Mouse (Mus musculus) embryonic facial prominence, embryonic 13.5 days (tissue): Measurements from ENCODE around the gene Srms. TPM values are rescaled to one million over a fixed set of nuclear protein-coding genes. Genes with fewer than 3 reads are reported as not detected.
A peak's percentile ranks its signal among the peaks of the same experiment; 100 is the strongest.

Experiments used
- ATAC-seq: fragments of 200-750 bp; cut with Nextera tagmentation; 2 replicates; pipeline ENCODE4 v1.8.0; 2017; ENCODE audit warnings: low read depth; ENCODE audit not compliant: insufficient number of reproducible peaks, insufficient read depth, low FRiP score, low TSS enrichment
- H3K27ac ChIP-seq: fragments of 300-500 bp; sonication (generic); 2 replicates; pipeline ENCODE4 v1.5.1; 2015; ENCODE audit warnings: moderate library complexity, mild to moderate bottlenecking, inconsistent platforms
- H3K27me3 ChIP-seq: fragments of 300-500 bp; sonication (generic); 2 replicates; pipeline ENCODE4 v1.6.1; 2015; ENCODE audit warnings: mild to moderate bottlenecking, inconsistent platforms
- H3K36me3 ChIP-seq: fragments of 300-500 bp; sonication (generic); 2 replicates; pipeline ENCODE4 v1.6.1; 2015; ENCODE audit warnings: mild to moderate bottlenecking, inconsistent platforms
- H3K4me1 ChIP-seq: fragments of 300-500 bp; sonication (generic); 2 replicates; pipeline ENCODE4 v1.6.1; 2015; ENCODE audit warnings: inconsistent platforms
- H3K4me2 ChIP-seq: fragments of 300-500 bp; sonication (generic); 2 replicates; pipeline ENCODE4 v1.6.1; 2015; ENCODE audit warnings: moderate library complexity, mild to moderate bottlenecking, inconsistent platforms
- H3K4me3 ChIP-seq: fragments of 300-500 bp; sonication (generic); 2 replicates; pipeline ENCODE4 v1.5.1; 2015; ENCODE audit warnings: mild to moderate bottlenecking, inconsistent platforms
- H3K9ac ChIP-seq: fragments of 300-500 bp; sonication (generic); 2 replicates; pipeline ENCODE4 v1.6.1; 2015; ENCODE audit warnings: mild to moderate bottlenecking, inconsistent platforms
- H3K9me3 ChIP-seq: fragments of 300-500 bp; sonication (generic); 2 replicates; pipeline ENCODE4 v1.6.1; 2016; ENCODE audit warnings: inconsistent platforms
- WGBS: fragments of 180-500 bp; shearing (Covaris S2); methylation state at CpG from one replicate; pipeline ENCODE4 v1.1.7; 2015; ENCODE audit warnings: mixed read lengths; 5-methylcytosine and 5-hydroxymethylcytosine counted together
- polyA plus RNA-seq: library from polyadenylated mRNA; unstranded; fragments of >200 nt; fragmentation: Nextera tagmentation; extraction: Ambion mirVana; gene quantifications from 2 replicates; pipeline ENCODE4 v1.2.1, GENCODE M21; 2015

Srms gene
- polyA plus RNA-seq, 1 experiment from 2014 or later: not detected

DNA sequence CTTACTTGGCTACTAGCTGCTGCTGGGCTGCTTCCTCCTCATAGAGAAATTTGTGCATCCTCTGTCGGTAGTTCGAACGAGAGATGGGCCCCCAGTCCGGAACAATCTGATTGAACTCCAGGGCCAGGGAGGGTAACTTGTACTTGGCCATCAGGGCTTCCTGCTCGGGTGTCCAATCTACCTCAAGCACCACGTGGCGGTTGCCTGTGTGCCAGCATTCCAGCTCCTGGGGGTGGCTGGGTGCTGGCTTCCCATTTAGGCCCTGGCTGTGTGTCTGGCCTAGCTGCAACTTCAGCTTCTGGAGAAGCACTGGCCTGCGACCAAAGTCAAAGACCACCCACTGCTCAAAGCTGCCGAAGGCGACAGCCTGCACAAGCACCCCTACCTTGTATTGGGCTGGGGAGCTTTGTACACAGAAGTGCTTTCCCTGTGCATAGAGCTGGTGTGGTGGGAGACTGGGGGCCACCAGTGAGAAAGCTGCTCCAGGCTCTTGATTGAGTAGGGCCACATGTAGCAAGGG is 25.2 kb upstream of the Srms start:
- WGBS: 80% methylated on average over 10 of the region's 10 CpGs
- H3K27ac ChIP-seq: no peak overlapping the region
- H3K9ac ChIP-seq: no peak overlapping the region
- no peak overlapping the region for H3K4me2 ChIP-seq
- no peak for ATAC-seq
- peaks cover 7% of the 10 kb centered on the region for H3K4me1 ChIP-seq
- H3K9me3 ChIP-seq: no peaks in the 10 kb centered on the region
- no peak overlapping the region for H3K4me3 ChIP-seq
- no peaks in the 10 kb centered on the region for H3K36me3 ChIP-seq
- no peaks in the 10 kb centered on the region for H3K27me3 ChIP-seq

DNA sequence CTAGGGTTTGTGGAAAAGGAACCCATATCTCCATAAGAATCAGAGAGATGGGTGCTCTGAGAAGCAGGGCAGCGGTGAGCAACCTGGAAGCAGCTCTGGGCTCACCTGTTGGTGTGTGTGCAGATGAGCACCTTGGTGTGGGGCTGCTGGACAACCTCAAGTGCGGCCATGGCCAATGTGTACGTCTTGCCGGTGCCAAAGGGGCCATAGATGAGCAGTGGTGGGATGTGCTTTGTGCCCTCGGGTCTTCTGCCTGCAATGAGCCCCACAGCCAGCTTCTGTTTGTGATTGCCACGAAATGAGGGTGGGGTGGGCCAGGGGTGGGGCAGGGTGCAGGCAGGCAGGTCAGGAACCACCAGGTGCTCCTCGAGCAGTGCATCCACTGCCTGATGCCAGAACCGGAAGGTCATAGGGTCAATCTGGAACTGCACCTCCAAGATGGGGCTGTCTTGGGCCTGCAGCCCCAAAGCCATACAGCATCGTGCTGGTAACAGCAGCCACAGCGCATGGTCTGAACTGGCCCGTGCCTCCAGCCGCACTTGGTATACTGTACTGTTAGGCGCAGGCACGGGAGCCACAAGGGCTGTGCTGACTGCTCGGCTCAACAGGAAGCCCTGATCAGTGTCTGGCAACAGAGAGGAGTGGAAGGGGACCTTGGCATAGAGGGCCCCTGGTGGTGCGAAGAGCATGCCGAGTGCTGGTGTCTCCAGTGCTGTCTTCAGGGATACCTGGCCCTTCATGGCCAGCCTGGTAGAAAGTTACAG is 24.4 kb upstream of the Srms start:
- Histone ChIP-seq H3K9ac (no peak overlapping the region), H3K9me3 (no peaks in the 10 kb centered on the region), H3K4me1 (peaks cover 7% of the 10 kb centered on the region), H3K36me3 (no peaks in the 10 kb centered on the region), H3K27me3 (no peaks in the 10 kb centered on the region), H3K27ac (no peak overlapping the region), H3K4me3 (no peak overlapping the region), H3K4me2 (no peak overlapping the region)
- ATAC-seq: no peak
- WGBS: 90% methylated on average over 17 of the region's 17 CpGs

DNA sequence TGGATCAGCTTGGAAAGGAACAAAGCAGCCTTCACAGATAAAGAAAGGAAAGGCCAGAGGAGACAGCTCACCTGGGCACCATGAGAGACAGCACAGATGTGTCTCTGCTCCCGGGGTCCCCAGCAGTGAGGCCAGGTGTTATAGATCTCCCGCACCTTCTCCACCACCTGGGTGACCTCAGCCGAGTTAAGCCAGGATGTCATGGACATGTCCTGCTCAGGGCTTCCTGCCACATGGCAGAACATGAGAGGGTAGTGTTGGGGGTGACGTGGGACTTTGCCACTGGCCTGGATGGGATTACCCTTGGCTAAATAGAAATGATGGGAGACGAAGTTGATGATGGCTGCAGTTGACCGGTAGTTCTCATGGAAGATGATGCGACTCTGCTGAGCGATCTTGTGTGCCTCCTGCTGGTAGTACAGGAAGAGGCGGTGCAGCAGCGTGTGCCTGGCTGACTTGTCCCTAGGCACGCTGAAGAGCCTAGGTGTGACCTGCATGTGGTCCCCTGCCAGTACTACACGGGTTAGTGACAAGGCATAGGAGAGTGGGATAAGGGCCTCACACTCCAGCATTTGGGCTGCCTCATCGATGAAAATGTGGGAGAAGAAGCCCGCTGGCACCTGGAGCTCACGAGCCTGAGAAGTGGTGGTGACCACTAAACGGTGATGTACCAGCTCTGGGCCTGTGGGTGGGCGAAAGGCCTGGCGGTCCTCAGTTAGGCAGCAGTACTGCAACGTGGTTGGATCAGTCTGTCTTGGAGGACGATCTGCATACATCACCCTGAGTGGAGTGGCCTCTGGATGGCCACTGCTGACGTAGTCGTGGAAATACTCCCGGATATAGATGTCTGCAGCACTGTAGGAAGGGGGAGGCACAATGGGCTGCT is 22.9 kb upstream of the Srms start:
- H3K4me3 ChIP-seq: no peak overlapping the region
- no peak; the same call in 1 of the 2 replicates for ATAC-seq
- no peak overlapping the region for H3K27ac ChIP-seq
- H3K9me3 ChIP-seq: no peaks in the 10 kb centered on the region
- 85% methylated on average over 23 of the region's 23 CpGs for WGBS
- no peaks in the 10 kb centered on the region for H3K4me1 ChIP-seq
- no peaks in the 10 kb centered on the region for H3K27me3 ChIP-seq
- no peak overlapping the region for H3K9ac ChIP-seq
- H3K4me2 ChIP-seq: no peak overlapping the region
- H3K36me3 ChIP-seq: no peaks in the 10 kb centered on the region

DNA sequence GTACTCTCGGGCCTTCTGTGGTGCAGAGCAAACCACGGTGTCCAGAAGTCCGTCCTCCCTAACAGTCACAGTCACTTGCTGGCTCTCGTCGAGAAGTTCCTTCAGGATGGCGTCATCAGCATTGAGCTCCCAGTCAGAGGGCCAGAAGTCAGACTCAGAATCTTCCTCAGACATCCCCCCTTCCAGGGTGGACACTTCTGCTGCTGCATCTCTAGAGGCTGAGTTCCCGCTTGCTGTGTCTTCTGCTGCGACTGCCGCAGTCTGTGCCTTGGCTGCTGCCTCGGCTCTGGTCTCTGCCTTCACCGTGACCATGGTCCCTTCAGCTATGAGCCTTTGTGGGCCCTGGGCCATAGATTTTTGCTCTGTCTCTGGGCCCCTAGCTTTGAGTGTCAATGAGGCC is 21.7 kb upstream of the Srms start:
- H3K36me3 ChIP-seq: no peaks in the 10 kb centered on the region
- 93% methylated on average over 11 of the region's 11 CpGs for WGBS
- ATAC-seq: no peak
- H3K27me3 ChIP-seq: no peaks in the 10 kb centered on the region
- H3K9me3 ChIP-seq: no peaks in the 10 kb centered on the region
- H3K4me2 ChIP-seq: no peak overlapping the region
- no peak overlapping the region for H3K27ac ChIP-seq
- no peak overlapping the region for H3K9ac ChIP-seq
- H3K4me1 ChIP-seq: no peaks in the 10 kb centered on the region
- no peak overlapping the region for H3K4me3 ChIP-seq

DNA sequence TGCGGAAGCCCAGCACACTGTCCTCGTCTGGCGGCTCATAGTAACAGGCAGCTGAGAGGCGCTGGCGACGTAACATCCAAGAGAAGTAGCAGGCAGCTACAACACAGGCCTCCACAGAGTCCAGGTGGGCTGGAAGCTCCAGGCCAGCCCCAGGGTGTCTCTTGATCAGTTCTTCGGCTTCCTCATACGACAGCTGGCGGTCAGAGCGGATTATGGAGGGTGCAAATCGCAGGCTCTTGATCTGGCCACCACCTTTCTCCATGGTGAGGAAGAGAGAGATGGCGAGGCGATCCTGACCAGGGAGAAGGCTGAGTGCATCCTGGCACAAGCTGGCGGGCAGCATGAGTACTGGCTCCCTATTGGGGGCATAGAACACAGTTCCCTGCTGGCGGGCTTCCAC is 20.5 kb upstream of the Srms start:
- no peak overlapping the region for H3K27ac ChIP-seq
- 89% methylated on average over 15 of the region's 15 CpGs for WGBS

DNA sequence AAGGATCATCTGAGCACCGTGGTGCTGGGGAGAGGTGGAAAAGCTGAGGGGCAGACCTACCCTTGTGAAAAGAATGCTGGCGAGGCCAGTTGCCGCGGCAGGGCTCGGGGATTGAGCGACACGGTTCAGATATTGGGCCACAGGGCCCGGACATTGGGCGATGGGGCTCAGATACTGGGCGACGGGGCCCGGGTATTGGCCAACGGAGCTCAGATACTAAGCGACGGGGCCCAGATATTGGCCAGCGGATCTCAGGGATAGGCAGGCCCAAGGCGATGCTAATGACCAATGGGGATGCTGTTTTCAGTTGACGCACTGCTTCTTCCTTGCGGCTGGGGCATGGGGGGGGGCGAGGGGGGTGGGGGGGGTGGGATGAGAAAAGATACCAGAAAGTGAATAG is 18.2 kb upstream of the Srms start:
- 0 out of 2 replicates have a peak, but pooled peaks cover 7% of the 10 kb centered on the region for H3K4me1 ChIP-seq
- ATAC-seq: no peak

More for the DNA sequence above, 20.5 kb upstream of the Srms start:
- no peak overlapping the region for H3K4me2 ChIP-seq
- no peaks in the 10 kb centered on the region for H3K9me3 ChIP-seq
- ATAC-seq: no peak
- no peak overlapping the region for H3K9ac ChIP-seq
- H3K27me3 ChIP-seq: no peaks in the 10 kb centered on the region
- no peaks in the 10 kb centered on the region for H3K4me1 ChIP-seq
- no peaks in the 10 kb centered on the region; the same call in 1 of the 2 replicates for H3K36me3 ChIP-seq
- no peak overlapping the region for H3K4me3 ChIP-seq

DNA sequence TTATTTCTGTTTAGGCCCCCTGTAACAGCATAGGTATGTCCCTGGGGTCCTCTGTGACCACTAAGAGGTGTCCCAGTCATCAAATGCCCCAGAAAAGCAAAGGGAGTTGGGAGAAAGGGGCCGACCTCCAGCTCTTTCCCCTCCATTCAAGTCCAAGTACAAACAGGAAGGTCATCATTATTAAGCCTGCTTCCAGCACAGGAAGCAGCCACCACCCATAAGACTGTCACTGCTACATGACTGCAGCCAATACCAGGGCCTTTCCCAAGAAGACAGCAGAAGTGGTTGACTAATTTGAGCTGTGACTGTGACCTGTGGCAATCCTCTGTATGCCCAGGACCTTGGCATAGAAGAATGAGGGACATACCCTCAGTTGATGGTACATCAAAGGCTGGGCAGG is 15.3 kb upstream of the Srms start:
- WGBS: 62% methylated on average over 1 of the region's 1 CpGs
- H3K27ac ChIP-seq: no peak overlapping the region; the same call in 1 of the 2 replicates

More for the DNA sequence above, 18.2 kb upstream of the Srms start:
- H3K27ac ChIP-seq: no peak overlapping the region
- no peak overlapping the region for H3K4me3 ChIP-seq
- WGBS: 75% methylated on average over 20 of the region's 20 CpGs
- no peaks in the 10 kb centered on the region for H3K9me3 ChIP-seq
- H3K36me3 ChIP-seq: no peaks in the 10 kb centered on the region; the same call in 1 of the 2 replicates
- H3K4me2 ChIP-seq: no peak overlapping the region
- no peaks in the 10 kb centered on the region for H3K27me3 ChIP-seq
- no peak overlapping the region for H3K9ac ChIP-seq

DNA sequence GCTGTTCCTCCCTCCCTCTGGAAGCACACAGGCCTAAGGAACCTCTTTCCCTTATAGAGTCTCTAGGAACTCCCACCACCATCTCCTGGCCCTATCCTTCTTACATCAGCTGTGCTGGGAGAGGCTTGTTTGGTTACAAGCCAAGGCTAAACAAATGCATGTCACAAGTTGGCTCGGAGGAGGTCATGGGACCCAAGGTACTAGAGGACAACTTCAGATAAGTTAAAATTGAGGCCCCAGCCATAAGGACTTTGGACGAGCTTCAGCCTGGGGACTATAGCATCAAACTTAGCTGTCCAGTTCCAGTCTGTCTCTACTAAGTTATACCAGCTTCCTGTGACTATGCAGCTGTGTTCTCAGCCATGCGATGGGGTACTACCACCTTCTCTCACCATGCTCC is 14.1 kb upstream of the Srms start:
- ATAC-seq: no peak
- WGBS: 83% methylated on average over 3 of the region's 3 CpGs
- Histone ChIP-seq H3K9me3 (no peaks in the 10 kb centered on the region), H3K9ac (no peak overlapping the region), H3K4me3 (no peak overlapping the region), H3K4me1 (0 out of 2 replicates have a peak, but pooled peaks cover 7% of the 10 kb centered on the region), H3K36me3 (no peaks in the 10 kb centered on the region; the same call in 1 of the 2 replicates), H3K27me3 (no peaks in the 10 kb centered on the region), H3K27ac (no peak overlapping the region), H3K4me2 (no peak overlapping the region)

More for the DNA sequence above, 15.3 kb upstream of the Srms start:
- ATAC-seq: no peak
- Histone ChIP-seq H3K4me3 (no peak overlapping the region), H3K9me3 (no peaks in the 10 kb centered on the region), H3K4me1 (0 out of 2 replicates have a peak, but pooled peaks cover 7% of the 10 kb centered on the region), H3K9ac (no peak overlapping the region), H3K36me3 (no peaks in the 10 kb centered on the region; the same call in 1 of the 2 replicates), H3K4me2 (no peak overlapping the region), H3K27me3 (no peaks in the 10 kb centered on the region)

DNA sequence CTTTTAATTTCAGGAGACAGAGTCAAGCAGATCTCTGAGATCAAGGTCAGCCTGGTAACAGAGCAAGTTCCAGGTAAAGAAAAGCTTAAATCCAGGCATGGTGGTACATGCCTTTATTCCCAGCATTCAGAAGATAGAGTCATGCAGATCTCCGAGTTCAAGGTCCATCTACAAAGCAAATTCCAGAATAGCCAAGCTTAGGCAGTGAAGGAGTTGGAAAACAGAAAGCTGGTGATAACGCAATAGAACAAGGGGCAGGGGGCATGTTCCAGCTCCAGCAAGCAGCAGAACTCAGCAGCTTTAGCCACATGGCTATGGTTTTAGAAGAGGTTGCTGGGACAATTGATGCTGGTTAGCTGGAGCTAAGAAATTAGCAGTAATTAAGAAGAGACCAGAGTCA is 12.0 kb upstream of the Srms start:
- no peak overlapping the region for H3K27ac ChIP-seq
- peaks cover 15% of the 10 kb centered on the region for H3K4me1 ChIP-seq
- H3K4me3 ChIP-seq: no peak overlapping the region
- no peaks in the 10 kb centered on the region for H3K9me3 ChIP-seq
- H3K36me3 ChIP-seq: no peaks in the 10 kb centered on the region; the same call in 1 of the 2 replicates
- ATAC-seq: no peak
- no peak overlapping the region for H3K9ac ChIP-seq
- no peak overlapping the region for H3K4me2 ChIP-seq
- WGBS: 85% methylated on average over 2 of the region's 2 CpGs
- H3K27me3 ChIP-seq: no peaks in the 10 kb centered on the region

DNA sequence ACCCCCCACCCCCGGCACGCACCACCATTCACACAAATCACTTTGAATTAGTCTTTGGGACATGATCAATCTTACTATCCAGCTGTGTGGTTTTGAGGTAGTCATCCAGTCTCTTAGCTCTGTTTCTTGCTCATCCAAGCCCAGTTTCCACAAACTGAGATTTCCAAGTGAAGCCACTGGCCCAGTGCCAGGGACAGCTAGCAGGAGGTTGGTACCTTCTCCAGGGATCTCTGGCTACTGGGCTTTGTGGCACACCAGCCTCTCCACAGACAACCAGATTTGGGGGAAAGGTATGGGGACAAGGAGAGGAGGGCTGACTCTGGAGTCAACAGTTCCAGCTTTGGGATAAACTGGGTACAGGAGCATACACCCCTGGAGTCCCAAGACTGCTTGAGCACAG is 7.4 kb upstream of the Srms start:
- no peaks in the 10 kb centered on the region for H3K36me3 ChIP-seq
- H3K4me3 ChIP-seq: peak overlapping the region; percentile 30
- H3K4me1 ChIP-seq: peaks cover 16% of the 10 kb centered on the region
- no peak overlapping the region for H3K27ac ChIP-seq
- H3K9ac ChIP-seq: peak overlapping the region; percentile 41; the same call in 1 of the 2 replicates
- H3K4me2 ChIP-seq: peak overlapping the region; percentile 61
- 0 out of 2 replicates have a peak, but pooled peaks cover 4% of the 10 kb centered on the region for H3K27me3 ChIP-seq
- no peaks in the 10 kb centered on the region for H3K9me3 ChIP-seq
- WGBS: 26% methylated on average over 2 of the region's 2 CpGs
- no peak for ATAC-seq

DNA sequence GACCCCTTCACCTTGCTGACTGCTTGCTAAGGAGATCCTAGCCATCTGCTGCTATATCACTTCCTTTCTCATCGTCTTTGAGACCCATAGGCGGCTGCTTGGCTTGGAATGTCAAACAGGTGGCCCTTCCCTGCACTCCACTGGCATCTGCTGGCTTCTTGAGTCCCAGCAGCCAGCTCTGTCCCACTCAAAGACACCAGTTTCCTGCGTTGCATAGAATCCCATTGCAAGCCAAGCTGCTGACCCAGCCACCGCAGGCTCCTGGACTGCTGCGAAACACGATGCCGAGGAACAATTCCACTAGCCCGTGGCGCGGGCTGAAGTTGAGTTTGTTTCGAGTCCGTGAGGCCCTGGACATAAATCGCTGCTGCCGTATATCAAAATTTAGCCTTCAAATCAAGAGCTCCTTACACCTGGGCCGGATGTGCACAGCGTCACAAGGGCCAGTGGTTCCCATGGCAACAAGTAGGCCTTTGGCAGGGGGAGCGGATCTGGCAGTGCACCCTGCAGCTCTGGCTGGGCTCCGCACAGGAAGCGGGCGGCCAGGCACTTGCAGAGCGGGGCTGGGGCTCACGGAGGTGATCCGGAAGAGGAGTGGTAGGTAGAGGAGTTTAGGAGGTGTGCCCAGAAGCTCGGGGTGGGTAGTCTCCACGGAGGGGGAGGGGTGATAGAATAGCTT is 6.7 kb upstream of the Srms start, which contains the start of gene Fndc11:
Gene Fndc11, plus strand, starts transcription at position 476 of the 679 bp plus-strand sequence.
- peak within 1 kb of the TSS; percentile 30 for H3K4me3 ChIP-seq
- ATAC-seq: peak; percentile 80
- peak within 1 kb of the TSS; percentile 18; the same call in 1 of the 2 replicates for H3K27ac ChIP-seq
- peak within 1 kb of the TSS; percentile 41 for H3K9ac ChIP-seq
- 0 out of 2 replicates have a peak, but pooled peaks cover 8% of the 10 kb centered on the region for H3K27me3 ChIP-seq
- peak within 1 kb of the TSS; percentile 61 for H3K4me2 ChIP-seq
- peaks cover 16% of the 10 kb centered on the region for H3K4me1 ChIP-seq
- H3K9me3 ChIP-seq: no peaks in the 10 kb centered on the region
- no peaks in the 10 kb centered on the region for H3K36me3 ChIP-seq
- WGBS: 2% methylated on average over 25 of the region's 25 CpGs
